Mouse (Mus musculus) limb, embryonic 12.5 days (tissue): ENCODE measurements around the gene Eif1b. TPM values are rescaled to one million over a fixed set of nuclear protein-coding genes. Genes with fewer than 3 reads are reported as not detected.

Experiments used
- ATAC-seq: fragments of 200-750 bp; cut with Nextera tagmentation; 2 replicates; pipeline ENCODE4 v1.8.0; 2017; ENCODE audit warnings: low read depth, moderate TSS enrichment; ENCODE audit not compliant: insufficient number of reproducible peaks, insufficient read depth, low FRiP score, low TSS enrichment
- H3K27ac ChIP-seq: fragments of 300-500 bp; sonication (generic); 2 replicates; pipeline ENCODE4 v1.5.1; 2016; ENCODE audit warnings: mild to moderate bottlenecking, moderate library complexity
- H3K27me3 ChIP-seq: fragments of 300-500 bp; sonication (generic); 2 replicates; pipeline ENCODE4 v1.6.1; 2016; ENCODE audit warnings: mild to moderate bottlenecking, moderate library complexity
- H3K36me3 ChIP-seq: fragments of 300-500 bp; sonication (generic); 2 replicates; pipeline ENCODE4 v1.6.1; 2016; ENCODE audit warnings: mild to moderate bottlenecking, moderate library complexity
- H3K4me1 ChIP-seq: fragments of 300-500 bp; sonication (generic); replicated peaks from 2 replicates; pipeline ENCODE4 v1.6.1; 2016
- H3K4me2 ChIP-seq: fragments of 300-500 bp; sonication (generic); 2 replicates; pipeline ENCODE4 v1.6.1; 2016; ENCODE audit warnings: mild to moderate bottlenecking, moderate library complexity
- H3K4me3 ChIP-seq: fragments of 300-500 bp; sonication (generic); replicated peaks from 2 replicates; pipeline ENCODE4 v1.5.1; 2016; ENCODE audit warnings: mild to moderate bottlenecking
- H3K9ac ChIP-seq: fragments of 300-500 bp; sonication (generic); replicated peaks from 2 replicates; pipeline ENCODE4 v1.6.1; 2016; ENCODE audit warnings: mild to moderate bottlenecking, moderate library complexity
- H3K9me3 ChIP-seq: fragments of 300-500 bp; sonication (generic); 2 replicates; pipeline ENCODE4 v1.6.1; 2016; ENCODE audit warnings: mild to moderate bottlenecking, moderate library complexity
- WGBS: fragments of 180-500 bp; shearing (Covaris S2); methylation state at CpG from one replicate; pipeline ENCODE4 v1.1.7; 2016; 5-methylcytosine and 5-hydroxymethylcytosine counted together
- polyA plus RNA-seq: library from polyadenylated mRNA; unstranded; fragments of >200 nt; fragmentation: Nextera tagmentation; extraction: Ambion mirVana; gene quantifications from 2 replicates; pipeline ENCODE4 v1.2.1, GENCODE M21; 2016

Gene Eif1b
- polyA plus RNA-seq, result 235 and 244 TPM in 2 replicates

DNA sequence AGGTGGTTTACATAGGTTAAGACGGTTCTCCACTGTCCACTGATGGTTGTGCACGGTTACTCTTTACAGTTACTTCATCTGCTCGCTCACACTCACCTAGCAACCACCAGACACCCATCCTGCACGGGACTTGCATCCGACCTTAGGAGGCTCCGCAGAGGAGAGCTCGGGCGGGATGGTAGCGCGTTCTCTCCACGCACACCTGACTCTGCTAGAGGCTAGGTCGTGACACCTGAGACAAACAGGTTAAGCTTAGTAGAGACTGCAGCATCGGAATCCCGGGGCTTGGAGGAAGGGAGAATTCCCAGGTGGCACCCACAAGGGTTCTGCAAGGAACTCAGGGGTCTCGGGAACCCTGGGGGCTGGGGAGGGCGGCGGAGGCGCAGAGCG, at the start of gene Eif1b:
Eif1b (plus strand) TSS at position 223 of the 390 bp plus-strand sequence.
- Histone ChIP-seq H3K4me1 (peaks cover 14% of the 10 kb centered on the region), H3K27me3 (no peaks in the 10 kb centered on the region), H3K27ac (peak within 1 kb of the TSS; percentile 96), H3K4me3 (peak within 1 kb of the TSS; percentile 99), H3K4me2 (peak within 1 kb of the TSS; percentile 94), H3K9me3 (no peaks in the 10 kb centered on the region), H3K36me3 (peaks cover 26% of the 10 kb centered on the region), H3K9ac (peak within 1 kb of the TSS; percentile 99)
- ATAC-seq, result peak; percentile 9; the same call in 1 of the 2 replicates
- 4% methylated on average over 19 of the region's 19 CpGs for WGBS

DNA sequence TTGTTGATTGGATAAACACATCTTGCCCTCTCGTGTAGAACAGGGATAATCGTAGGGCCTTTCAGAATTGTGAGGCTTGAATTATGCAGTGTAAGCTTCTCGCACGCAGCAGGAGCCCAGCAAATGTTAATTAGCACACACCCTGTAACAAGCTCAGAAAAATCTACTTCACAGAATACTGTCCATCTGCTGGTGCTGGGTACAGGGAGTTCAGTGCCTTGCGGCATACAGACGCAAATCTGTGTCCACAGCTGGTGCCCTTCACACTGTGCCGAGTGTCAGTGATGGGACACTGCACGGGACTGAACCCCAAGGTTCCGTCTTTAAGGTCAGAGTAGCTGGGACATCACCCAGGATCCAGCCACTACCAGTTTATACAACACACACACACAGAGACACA, 47.4 kb upstream of the Eif1b start:
- Histone ChIP-seq H3K4me3 (no peak overlapping the region), H3K4me2 (no peak overlapping the region), H3K9ac (no peak overlapping the region), H3K9me3 (peaks cover 5% of the 10 kb centered on the region; the same call in 1 of the 2 replicates), H3K27me3 (no peaks in the 10 kb centered on the region), H3K27ac (no peak overlapping the region), H3K36me3 (no peaks in the 10 kb centered on the region), H3K4me1 (no peaks in the 10 kb centered on the region)
- WGBS, result 82% methylated on average over 9 of the region's 9 CpGs
- ATAC-seq, result no peak

- ATAC-seq, result no peak
- no peak overlapping the region for H3K4me3 ChIP-seq
- H3K9me3 ChIP-seq, result no peaks in the 10 kb centered on the region
- no peaks in the 10 kb centered on the region for H3K4me1 ChIP-seq
- H3K4me2 ChIP-seq, result no peak overlapping the region
- H3K27ac ChIP-seq, result no peak overlapping the region
- no peaks in the 10 kb centered on the region for H3K27me3 ChIP-seq
- WGBS, result 78% methylated on average over 6 of the region's 6 CpGs
- no peak overlapping the region for H3K9ac ChIP-seq
- H3K36me3 ChIP-seq, result no peaks in the 10 kb centered on the region
These were observed 42.2 kb upstream of the Eif1b start for GRCm38 (mm10) chr9:120449696-120450329.

DNA sequence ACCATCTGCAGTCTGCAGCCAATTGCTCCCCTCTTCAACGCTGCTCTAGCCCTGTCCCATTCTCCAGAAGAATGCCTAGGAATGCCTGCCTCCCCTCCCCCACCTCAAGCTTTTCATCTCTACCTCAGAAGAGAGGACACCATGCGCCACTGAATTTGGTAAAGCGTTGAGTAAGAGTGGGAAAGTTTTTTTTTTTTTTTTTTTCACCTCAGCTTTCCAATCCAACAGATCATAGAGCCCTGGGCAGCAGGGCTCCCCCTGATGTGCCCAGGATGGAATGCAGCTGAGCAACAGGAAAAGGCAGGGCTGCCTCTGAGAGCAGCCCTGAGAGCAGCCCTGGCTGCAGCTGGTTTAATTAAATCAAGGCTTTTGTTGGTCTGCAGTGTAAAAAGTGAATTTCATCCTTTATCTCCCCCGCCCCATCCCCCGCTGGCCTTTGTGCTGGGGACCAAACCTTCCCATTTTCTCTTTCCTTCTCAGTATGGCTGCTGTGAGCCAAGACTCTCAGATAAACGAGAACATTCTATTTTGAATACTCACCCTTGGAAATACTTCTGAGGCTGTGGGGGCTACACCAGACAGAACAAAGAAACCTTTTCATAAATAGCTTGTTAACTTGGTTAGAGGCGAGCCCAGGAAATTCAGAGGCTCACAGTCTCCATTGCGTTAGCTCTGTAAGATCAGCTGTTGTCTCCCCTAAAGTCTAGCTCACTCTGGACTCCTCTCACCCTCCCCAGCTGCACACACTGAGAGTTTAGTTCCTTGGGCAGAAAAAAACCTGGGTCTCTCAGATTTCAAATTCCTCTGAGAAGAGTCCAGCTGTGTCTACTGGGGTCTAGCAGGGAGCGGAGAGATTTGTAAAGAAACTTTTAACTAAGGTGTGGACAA, 36.0 kb upstream of the Eif1b start:
- Histone ChIP-seq H3K4me1 (peaks cover 18% of the 10 kb centered on the region), H3K4me3 (no peak overlapping the region), H3K4me2 (peak overlapping the region; percentile 31; the same call in 1 of the 2 replicates), H3K9me3 (no peaks in the 10 kb centered on the region), H3K36me3 (no peaks in the 10 kb centered on the region), H3K27me3 (no peaks in the 10 kb centered on the region), H3K27ac (peak overlapping the region; percentile 85), H3K9ac (0 out of 2 replicates have a peak overlapping the region, but pooled peaks have one; percentile 18)
- 18% methylated on average over 9 of the region's 9 CpGs for WGBS
- peak; percentile 80; the same call in 1 of the 2 replicates for ATAC-seq

DNA sequence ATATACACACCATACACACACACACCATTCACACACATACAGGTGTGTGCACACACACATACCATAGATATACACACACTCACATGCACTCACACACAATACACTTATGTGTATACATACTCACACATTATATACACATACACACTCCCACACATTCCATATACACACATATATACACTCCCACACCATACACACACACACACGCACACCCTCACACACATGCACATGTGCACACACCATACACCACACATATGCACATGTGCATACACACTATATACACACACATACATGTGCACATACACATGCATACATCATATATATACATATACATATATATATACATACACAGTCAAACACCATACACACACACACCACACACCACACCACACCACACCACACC, 21.6 kb upstream of the Eif1b start:
- Histone ChIP-seq H3K4me1 (0 out of 2 replicates have a peak, but pooled peaks cover 3% of the 10 kb centered on the region), H3K27me3 (no peaks in the 10 kb centered on the region), H3K9ac (no peak overlapping the region), H3K4me3 (no peak overlapping the region), H3K27ac (no peak overlapping the region), H3K4me2 (no peak overlapping the region), H3K36me3 (no peaks in the 10 kb centered on the region), H3K9me3 (no peaks in the 10 kb centered on the region)
- 83% methylated on average over 1 of the region's 1 CpGs for WGBS
- ATAC-seq, result no peak

DNA sequence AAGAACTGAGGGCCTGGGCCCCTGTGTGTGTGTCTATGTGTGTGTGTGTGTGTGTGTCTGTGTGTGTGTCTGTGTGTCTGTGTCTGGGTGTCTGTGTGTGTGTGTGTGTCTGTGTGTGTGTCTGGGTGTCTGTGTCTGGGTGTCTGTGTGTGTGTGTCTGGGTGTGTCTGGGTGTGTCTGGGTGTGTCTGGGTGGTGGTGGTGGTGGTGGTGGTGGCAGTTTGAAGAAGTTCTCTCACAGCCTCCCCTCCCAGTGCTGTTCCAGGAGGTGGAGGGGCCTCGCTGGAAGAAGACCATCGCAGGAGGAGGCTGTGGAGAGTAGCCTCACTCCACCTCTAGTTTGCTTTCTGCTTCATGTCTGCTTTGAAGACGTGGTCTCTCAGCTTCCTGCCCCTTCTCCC, 10.4 kb upstream of the Eif1b start:
- Histone ChIP-seq H3K27me3 (no peaks in the 10 kb centered on the region), H3K36me3 (no peaks in the 10 kb centered on the region), H3K9ac (no peak overlapping the region), H3K4me2 (no peak overlapping the region), H3K4me3 (no peak overlapping the region), H3K4me1 (peaks cover 23% of the 10 kb centered on the region), H3K9me3 (no peaks in the 10 kb centered on the region), H3K27ac (no peak overlapping the region)
- WGBS, result 55% methylated on average over 3 of the region's 3 CpGs
- no peak for ATAC-seq

- Histone ChIP-seq H3K27me3 (no peaks in the 10 kb centered on the region), H3K27ac (no peak overlapping the region), H3K4me2 (no peak overlapping the region), H3K4me1 (peaks cover 15% of the 10 kb centered on the region), H3K4me3 (no peak overlapping the region), H3K36me3 (no peaks in the 10 kb centered on the region), H3K9me3 (no peaks in the 10 kb centered on the region), H3K9ac (no peak overlapping the region)
- 92% methylated on average over 4 of the region's 4 CpGs for WGBS
- ATAC-seq, result no peak
These were observed 9.7 kb upstream of the Eif1b start for GRCm38 (mm10) chr9:120482382-120482781.

DNA sequence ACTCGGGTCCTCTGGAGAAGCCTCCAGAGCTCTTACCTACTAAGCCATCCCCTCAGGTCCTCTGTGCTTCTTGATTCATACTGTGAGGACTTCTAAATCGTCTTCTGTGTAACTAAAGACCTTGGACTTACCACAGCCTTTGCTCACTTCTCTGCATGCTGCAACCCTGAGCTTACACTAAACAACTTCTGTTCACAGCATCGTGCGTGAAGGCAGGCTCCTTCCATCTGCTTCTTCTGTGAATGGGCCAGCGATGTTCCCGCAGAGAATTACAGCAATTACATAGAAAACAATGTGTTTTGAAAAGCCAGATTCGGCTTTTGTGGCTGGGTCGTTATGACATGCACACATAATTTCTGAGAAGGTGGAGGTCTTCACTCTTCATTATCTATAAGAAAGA, 8.9 kb upstream of the Eif1b start:
- ATAC-seq, result no peak
- WGBS, result 86% methylated on average over 8 of the region's 8 CpGs
- H3K27ac ChIP-seq, result no peak overlapping the region
- no peaks in the 10 kb centered on the region for H3K9me3 ChIP-seq
- H3K4me2 ChIP-seq, result no peak overlapping the region
- H3K27me3 ChIP-seq, result no peaks in the 10 kb centered on the region
- peaks cover 8% of the 10 kb centered on the region for H3K4me1 ChIP-seq
- no peak overlapping the region for H3K4me3 ChIP-seq
- no peak overlapping the region for H3K9ac ChIP-seq
- no peaks in the 10 kb centered on the region for H3K36me3 ChIP-seq

DNA sequence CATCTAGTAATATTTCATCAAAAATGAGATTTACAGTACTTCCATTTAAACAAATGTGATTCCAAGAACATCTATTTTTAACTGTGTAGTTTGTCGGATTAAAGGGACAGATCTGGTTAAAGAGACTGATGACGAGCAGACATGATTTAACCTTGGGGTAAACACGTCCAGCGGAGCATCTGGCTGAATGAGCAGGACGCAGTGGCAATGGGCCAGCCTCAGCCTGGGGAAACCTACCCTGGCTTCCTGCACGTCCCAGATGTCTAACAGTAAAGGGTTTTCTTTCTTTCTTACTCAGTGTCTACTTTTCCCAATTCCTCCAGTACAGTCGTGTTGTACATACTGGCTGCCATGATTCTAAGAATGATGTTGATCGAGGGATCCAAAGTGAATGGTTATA, 5.0 kb upstream of the Eif1b start:
- Histone ChIP-seq H3K27me3 (no peaks in the 10 kb centered on the region), H3K36me3 (no peaks in the 10 kb centered on the region), H3K4me2 (no peak overlapping the region), H3K9ac (no peak overlapping the region), H3K9me3 (no peaks in the 10 kb centered on the region), H3K4me3 (no peak overlapping the region), H3K27ac (no peak overlapping the region), H3K4me1 (no peaks in the 10 kb centered on the region)
- ATAC-seq, result no peak
- WGBS, result 85% methylated on average over 8 of the region's 8 CpGs

DNA sequence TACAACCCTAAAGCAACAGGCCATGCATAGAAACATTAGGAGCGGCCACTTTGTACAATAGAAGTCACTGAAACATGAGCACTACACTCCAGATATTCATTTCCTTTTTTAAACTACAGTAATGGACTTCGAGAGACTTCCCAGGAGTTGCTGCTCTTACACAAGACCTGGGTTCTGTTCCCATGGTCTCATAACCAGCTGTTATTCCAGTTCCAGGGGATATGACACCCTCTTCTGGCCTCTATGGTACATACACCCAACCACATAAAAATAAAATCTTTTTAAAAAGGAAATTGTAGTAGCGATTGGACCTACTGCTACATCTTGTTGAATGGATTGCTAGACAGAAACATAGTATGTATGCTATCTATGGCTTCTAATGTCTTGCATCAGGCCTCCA, 523 bp upstream of the Eif1b start:
- peaks cover 14% of the 10 kb centered on the region for H3K4me1 ChIP-seq
- H3K36me3 ChIP-seq, result peaks cover 25% of the 10 kb centered on the region
- no peaks in the 10 kb centered on the region for H3K9me3 ChIP-seq
- no peaks in the 10 kb centered on the region for H3K27me3 ChIP-seq
- no peak overlapping the region for H3K9ac ChIP-seq
- 82% methylated on average over 3 of the region's 3 CpGs for WGBS
- ATAC-seq, result no peak
- peak overlapping the region; percentile 94 for H3K4me2 ChIP-seq
- peak overlapping the region; percentile 99 for H3K4me3 ChIP-seq
- H3K27ac ChIP-seq, result no peak overlapping the region
